Mouse (Mus musculus) adrenal gland (tissue): Measurements from ENCODE around the gene Wdhd1.

ENCODE experiments used
- intact Hi-C: fragments of 180-260 bp; cut with DNase I; formaldehyde crosslinking; loops from one replicate; pipeline ENCODE4 v1.15.1; 2025

Wdhd1 gene

DNA sequence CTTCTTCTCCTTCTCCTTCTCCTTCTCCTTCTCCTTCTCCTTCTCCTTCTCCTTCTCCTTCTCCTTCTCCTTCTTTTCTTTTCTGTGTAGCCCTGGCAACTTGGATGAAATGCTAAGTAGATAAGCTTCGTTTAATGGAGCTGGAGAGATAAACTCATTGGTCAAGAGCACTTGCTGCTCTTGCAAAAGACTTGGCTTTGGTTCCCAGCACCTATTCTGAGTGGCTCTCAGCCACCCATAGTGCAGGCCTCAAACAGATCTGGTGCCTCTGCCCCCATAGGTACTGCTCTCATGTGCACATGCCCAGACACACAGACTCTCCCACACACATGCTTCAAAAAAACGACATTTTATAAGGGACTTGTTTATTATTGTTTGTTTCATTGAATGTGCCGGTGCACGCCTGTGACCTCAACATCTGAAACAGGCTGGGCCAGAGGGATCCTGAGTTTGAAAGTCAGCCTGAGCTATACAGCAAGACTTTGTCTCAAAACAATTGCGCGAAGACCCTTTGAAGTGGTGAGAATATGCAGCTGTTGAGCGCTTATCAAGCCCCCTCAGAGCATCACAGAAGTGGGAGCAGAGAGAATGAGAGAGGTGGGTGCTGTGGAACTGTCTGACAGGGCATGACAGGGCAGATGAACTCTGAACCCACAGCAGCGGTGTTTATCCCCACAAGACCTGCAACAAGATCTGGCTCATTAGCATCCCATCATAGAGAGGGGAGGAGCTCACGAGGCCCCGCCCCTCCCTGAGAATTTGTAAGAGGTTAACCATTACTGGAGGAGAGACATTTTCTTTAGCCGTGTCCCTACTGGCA lies 53.8 kb downstream of the Wdhd1 start:
- intact Hi-C loops, result no loop called here

DNA sequence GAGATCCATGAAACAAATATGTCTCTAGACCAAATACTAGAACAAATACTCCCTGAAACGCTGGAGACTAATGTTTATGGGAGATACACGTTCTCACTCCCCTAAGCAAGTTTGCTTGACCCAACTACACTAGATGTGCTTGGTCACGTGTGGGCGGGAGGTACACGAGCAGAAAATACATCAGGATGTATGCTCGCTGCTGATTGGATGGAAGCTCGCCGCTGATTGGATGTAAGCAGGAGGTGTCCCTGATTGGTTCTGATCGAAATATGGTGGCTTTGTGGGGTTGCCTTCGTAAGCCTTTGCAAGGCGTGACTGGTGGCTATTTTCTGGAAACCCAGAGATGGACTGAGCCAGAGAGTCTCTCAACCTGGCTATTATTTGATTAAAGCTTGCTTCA lies 55.1 kb downstream of the Wdhd1 start:
- intact Hi-C loops, result no loop called here

DNA sequence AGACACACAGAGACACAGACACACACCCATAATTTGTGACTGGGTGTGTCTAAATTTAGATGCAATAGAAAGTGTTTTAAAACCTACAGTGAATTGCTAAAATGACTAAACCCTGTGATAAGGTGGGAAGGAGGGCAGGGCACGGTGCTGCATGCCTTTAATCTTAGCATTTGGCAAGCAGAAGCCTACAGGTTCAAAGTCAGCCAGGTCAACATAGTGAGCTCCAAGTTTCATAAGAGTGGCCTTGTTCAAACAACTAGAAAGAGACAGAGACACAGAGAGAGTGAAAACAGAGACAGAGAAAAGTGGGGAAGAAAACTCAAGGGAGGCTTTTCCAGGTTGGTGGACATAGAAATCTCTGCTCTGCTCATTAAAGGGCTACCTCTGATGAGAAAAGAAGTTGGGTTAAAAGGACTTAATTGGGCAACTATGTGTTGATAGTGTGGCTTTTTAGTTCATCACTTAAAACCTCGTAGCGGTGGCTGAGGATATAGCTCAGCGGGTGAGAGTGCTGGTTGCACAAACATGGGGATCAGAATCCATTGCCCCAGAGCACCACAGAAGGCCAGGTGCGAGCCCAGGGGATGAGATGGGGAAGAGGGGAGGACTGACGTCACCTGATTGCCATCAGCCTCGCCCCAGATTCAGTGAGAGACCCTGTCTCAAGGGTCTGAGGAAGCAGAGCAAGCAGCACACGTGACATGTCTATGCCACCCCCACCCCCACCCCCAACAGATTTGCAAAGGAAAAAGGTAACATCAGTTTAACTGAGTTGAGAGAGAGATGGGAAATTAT lies 56.2 kb downstream of the Wdhd1 start:
- intact Hi-C loops, result no loop called here

DNA sequence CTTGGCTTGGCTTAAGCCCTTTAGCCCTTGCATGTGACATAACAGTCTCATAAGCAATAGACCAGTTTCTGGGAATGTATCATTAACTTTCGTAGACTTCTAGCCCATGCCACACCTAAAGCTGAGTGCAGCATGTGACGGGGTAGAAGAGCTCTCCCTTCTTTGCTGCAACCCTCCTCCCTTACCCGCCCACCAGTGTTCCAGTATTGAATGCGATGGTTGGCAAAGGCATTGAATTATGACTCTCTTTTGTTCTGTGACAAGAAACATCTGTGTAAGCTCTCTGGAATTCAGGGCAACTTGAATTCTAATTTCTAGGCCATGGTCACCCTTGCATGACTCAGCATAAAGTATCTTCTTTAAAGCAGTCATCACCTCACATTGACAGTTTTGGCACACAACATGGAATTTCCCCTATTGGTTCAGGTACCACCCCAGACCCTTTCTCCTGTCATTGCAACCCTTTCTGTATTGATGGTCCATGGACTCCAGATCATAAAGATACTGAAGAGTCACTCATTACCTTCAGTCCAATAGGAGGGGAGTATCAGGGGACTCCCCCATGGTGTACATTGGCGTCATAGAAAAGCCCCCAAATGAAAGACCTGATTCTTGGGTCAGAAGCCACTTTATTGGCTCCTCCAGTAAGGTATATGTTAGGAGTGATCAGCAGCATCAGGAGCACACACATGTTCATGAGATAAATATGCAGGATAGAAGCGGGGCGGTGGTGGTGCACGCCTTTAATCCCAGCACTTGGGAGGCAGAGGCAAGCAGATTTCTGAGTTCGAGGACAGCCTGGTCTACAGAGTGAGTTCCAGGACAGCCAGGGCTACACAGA lies 57.7 kb downstream of the Wdhd1 start:
- intact Hi-C loops, result no loop called here

DNA sequence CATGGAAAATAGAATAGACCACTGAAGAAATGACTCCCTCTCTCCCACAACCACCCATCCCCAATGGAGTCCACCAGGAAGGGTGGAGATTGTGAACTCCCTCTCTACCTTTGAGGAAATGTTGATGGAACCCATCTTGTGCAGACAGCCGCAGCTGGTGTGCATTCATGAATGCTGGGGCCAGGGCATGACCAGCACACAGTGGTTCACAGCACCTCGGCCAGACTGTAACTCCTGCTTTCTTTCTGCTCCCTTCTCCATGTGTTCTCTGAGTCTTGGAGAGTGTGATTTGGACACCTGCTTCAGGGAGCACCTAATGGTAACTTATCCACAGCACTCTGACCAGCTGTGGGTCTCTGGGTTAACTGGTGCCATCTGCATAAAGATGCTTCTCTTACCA lies 60.1 kb downstream of the Wdhd1 start:
- intact Hi-C loops, result no loop called here

DNA sequence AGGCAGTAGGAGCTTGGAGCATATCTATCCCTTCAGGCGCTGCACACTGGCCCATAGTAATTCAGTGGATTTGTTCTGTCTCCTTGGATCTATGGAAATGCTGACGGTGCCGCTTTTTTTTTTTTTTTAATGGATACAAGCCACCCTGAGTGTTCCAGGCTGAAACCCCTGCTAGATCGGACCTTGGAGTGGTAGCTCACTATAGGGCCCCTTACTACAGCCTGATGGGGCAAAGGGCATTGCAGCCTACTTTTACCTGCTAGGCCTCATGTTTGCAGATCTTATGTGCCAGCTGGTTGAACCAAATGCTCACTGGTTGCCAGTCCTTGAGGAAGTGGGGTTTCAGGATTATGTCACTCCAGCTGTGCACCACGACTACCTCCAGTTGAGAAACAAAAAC lies 62.3 kb downstream of the Wdhd1 start:
- intact Hi-C loops, result no loop called here

DNA sequence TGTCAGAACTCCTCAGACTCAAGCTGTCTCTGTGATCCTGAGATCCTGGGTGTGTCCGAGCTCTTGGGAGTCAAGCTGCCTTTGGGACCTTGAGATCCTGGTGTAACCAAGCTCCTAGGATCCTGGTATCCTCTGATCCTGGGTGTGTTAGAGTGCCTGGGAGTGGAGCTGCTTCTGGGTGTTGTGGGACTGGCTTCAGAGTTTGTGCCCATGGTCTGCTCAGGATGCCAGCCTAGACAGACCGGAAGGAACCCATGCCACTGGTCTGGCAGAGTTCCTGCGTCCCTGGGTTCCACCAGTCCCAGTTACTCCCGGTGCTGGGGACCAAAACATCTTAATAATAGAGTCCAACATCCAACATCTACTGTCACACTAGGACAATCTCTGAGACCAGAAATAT lies 63.4 kb downstream of the Wdhd1 start:
- intact Hi-C loops, result no loop called here

DNA sequence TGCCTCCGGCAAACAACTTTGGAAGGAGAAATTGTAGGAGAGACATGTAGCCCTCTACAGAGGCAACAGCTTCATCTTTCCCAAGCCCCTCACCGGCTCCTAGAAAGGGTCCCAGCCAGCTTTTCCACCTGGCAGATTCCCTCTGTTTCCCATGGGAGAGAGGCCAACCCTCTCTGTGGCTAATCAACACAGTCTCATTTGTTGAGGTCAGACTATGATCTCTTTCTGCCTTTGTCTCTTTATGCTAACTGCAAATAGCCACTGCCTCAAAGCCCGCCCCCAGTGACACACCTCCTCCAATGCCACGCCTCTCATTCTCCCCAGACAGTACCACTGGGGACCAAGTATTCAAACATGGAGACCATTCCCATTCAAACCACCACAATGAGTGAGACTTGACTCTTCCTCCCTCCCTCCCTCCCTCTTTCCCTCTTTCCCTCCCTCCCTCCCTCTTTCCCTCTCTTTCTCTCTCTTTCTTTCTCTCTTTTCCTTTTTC lies 66.9 kb downstream of the Wdhd1 start:
- intact Hi-C loops, result no loop called here

DNA sequence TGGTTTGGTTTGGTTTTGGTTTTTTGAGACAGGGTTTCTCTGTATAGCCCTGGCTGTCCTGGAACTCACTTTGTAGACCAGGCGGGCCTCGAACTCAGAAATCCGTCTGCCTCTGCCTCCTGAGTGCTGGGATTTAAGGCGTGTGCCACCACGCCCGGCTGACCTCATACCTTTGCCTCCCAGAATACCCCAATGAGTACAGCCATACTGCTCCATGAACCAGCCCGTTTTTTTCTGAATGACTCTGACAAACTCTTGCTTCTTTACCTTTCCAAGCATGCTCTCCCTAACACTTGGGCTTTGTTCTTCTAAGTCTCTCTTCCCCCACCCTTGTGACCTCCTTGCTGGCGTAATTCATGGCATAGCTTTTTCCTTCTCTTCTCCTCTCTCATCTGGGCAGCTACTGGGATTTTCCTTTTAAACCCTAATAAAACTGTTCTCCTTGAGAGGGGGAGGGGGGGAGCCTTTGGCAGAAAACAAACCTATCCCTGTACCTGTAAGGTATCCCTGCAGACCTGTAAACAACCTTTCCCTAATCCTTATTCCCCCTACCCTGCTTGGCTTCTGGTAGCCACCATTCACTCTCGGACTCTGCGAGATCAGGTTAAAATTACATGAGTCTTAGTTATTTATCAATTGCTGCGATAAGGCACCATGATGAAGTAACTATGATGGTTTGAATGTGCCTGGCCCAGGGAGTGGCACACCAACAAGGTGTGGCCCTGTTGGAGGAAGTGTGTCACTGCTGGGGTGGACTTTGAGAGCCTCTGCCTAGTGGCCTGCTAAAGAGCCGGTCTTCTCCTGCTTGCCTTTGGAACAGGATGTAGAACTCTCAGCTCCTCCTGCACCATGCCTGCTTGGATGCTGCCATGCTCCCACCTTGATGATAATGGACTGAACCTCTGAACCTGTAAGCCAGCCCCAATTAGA lies 67.8 kb downstream of the Wdhd1 start:
- intact Hi-C loops, result no loop called here

DNA sequence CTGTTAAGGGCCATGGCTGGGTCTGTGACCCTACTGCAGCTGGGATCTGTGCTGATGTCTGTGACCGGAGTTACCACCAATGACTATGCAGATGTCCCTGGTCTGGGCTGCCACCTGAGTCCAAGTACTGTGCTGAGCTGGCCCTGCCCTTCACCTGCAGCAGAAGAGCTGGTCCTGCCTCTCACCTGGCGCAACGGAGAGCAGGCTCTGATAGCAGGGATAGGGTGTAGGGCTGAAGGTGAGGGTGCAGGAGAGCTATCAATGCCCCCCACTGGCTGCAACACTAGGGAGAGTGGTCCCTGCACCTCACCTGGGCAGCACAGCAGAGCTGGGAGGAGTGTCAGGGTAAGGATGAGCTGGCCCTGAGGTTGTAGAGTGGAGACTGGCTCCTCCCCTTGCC lies 70.1 kb downstream of the Wdhd1 start:
- intact Hi-C loops, result no loop called here

DNA sequence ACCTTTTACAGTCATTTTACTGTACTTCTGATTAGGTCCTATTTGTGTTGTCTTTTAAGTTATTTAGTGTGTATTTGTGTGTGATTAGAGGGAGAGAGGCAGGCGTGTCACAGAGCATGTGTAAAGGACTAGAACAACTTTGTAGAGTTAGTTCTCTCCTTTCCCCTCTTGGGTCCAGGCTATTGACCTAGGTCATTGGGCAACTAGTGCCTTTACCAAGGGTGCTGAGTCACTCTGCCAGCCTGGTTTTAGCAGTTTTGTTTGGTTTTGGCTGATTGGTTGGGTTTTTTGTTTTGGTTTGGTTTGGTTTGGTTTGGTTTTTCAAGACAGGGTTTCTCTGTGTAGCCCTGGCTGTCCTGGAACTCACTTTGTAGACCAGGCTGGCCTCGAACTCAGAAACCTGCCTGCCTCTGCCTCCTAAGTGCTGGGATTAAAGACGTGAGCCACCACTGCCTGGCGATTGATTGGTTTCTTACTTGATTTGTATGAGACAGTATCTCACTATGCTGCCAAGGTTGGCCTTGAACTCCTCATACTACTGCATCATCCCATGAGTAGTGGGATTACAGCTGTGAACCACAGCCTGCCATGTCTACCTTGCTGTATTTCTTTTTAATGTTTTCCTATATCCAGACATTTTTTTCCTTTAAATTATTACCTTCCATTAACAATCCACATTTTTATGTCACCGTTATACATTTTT lies 71.2 kb downstream of the Wdhd1 start:
- intact Hi-C loops, result no loop called here

DNA sequence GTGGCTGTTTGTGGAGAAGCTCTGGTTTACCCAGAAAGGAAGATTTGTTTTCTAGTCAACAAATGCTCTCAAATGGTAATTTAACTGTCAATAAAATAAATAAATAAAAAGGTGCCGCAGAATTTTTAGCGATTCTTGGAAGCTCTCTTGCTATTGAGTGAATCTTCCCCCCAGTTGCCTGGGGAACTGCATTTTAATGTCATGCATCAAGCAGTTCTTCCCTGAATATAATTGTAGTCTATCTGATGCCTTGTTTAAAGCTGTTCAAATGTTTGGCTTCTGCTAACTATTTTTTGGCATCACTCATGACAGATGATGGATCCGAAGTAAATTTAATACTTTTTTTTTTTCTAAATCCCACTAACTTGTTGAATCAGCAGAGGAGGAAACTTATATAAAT lies 79.3 kb downstream of the Wdhd1 start:
- intact Hi-C loops, result no loop called here

DNA sequence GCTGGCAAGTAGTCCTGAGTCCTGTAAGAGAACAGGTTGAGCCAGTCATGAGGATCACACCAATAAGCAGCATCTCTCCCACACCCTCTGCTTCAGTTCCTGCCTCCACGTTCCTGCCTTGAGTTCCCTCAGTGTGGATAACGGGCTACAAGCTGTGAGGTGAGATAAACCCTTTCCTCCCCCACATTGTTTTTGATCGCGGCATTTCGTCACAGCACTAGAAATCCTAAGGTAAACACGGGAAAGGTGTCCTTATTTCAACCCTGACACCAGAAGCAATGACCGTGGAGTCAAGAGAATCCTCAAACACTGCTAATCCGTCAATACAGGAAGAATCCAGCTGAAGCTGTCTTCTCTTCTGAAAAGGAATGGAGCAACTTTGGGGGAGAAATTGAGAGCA lies 79.9 kb downstream of the Wdhd1 start:
- intact Hi-C loops, result no loop called here

DNA sequence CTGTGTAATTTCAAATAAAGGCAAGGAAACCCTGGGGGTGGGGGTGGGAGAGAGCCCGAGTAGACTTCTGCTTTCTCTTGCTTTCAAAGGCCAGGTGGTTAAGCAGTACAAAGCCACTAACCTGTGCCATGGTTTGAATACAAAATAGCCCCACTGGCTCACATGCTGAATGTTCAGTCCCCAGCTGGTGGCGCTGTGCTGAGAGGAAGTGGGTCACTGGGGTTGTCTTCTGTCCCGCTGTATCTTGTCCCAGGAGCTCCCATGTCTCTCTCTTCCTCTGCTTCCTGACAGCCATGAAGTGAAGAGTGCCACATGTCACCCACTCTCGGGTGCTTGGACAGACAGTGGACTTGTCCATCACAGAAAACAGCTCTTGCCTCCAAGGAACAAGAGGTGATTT lies 82.6 kb downstream of the Wdhd1 start:
- intact Hi-C loops, result no loop called here

DNA sequence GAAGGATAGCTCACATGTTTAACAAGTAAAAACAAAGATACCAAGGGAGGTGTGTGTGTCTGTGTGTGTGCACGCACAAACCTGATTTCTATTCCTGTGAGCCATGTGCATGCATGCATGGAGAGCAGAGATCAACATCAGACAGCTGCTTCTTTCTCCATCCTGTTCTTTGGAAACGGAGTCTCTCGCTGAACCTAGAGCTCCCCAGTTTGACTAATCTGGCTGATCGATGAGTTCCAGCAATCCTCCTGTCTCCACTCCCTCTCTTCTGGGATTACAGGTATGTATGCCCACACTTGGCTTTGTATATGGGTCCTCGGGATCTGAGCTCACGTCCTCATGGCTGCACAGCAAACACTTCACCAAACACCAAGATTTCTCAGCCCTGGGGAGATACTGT lies 83.2 kb downstream of the Wdhd1 start:
- intact Hi-C loops, result no loop called here

DNA sequence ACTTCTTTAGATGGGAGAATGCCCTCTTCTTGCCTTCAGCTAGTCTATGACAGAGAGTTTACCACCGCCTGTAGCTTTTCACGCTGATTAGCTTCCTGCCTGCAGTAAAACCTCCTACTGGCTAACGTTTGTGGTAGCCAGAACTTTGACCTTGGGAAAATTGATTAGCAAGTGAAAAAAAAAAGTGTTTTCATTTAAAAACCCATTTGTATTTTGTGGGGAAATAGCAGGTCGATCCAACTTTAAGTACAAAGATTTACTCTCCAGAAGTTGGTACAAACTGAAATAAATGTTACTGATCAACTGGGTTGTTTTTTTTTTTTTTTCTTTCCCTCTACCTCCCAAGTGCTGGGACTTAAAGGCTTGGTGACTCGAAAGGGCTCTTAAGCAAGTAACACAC lies 84.8 kb downstream of the Wdhd1 start:
- intact Hi-C loops, result no loop called here
